Mouse (Mus musculus): ENCODE measurements around the gene Tpx2.

Gene Tpx2

DNA sequence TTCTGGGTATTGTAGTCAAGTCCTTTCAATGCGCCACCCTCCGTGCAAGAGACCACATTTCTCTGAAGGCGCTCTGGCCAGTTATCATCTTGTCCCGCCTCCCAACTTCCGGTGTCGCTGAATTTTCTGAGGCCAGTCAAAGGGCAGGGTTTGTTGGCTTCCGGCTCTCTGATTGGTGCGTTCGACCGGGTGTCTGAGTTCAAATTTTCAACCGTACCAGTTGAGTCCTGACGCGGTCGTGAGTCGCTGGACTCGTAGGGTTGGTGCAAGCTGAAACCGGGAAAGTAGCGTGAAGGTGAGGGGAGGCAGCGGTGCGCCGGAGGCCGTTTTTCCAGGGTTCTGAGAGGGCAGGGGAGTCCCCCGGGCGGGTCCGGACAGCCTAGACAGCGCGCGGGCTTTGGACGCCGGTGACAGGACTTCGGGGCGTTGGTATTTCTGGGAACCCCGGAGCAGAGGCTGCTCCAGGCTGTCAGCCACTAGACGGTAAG lies at the start of gene Tpx2:
TSS of gene Tpx2 (plus strand) at position 150 of the 488 bp plus-strand sequence.
- in situ Hi-C loops (cut with MboI; ENCODE audit: low sequenced_read_pairs): no loop called here

DNA sequence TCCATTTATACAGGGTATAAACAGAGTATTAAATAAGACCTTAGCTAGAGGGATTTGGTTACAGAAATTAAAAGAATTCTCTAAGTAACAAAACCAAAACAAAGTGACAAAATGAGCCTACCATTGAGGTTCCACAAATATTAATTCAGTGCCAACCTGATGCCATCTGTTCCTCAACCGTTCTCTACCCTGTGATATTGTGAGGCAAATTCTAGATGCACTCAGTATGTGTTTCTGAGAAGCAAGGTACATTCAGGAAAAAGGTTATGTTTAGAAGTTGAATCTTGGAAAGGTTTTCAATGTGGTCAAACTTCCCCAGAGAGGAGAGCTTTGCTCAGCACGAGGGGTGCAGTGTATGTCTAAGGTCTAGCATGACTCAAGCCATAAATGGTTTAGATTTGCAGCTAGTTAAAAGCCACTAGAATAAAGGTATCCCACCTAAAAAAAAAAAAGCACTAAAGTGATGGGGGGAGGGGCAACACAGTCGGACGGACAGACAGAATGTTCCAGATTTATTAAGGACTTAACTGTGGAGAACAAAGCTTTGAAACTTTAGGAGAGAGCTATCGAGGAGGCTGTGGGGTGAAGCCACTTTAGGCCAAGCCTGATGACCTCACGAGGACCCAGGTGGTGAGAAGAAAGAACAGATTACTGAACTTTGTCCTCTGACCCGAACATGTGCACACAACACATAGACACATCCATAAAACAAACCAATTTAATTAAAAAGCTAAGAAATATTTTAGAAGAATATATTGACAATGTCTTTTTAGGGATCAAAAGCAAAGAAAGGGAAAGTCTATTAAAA lies 47.6 kb upstream of the Tpx2 start:
- in situ Hi-C loops (cut with MboI; ENCODE audit: low sequenced_read_pairs): no loop called here

DNA sequence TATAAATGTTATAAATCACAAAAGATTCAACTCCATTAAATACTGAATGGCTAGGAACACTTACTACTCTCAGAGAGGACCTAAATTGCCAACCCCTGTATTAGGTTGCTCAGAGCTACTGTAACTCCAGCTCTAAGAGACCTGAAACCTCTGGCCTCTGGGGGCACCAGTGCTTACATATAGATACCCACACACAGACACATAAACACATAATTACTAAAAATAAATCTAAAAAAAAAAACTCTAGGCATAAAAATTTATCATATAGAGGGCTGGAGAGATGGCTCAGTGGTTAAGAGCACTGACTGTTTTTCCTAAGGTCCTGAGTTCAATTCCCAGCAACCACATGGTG lies 47.0 kb upstream of the Tpx2 start:
- in situ Hi-C loops (cut with MboI; ENCODE audit: low sequenced_read_pairs): no loop called here

DNA sequence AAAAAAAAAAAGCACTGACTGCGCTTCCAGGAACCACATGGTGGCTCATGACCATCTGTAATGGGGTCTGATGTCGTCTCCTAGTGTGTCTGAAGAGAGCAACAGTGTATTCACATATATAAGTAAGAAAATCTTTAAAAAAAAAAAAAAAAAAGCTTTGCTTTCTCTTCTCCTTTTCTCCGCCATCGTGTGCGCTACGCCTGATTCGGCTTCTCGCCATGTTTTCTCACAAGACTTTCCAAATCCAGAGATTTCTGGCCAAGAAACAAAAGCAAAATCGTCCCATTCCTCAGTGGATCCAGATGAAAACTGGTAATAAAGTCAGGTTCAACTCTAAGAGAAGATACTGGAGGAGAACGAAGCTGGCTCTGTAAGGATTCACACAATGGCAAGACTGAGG lies 45.5 kb upstream of the Tpx2 start:
- in situ Hi-C loops (cut with MboI; ENCODE audit: low sequenced_read_pairs): no loop called here

DNA sequence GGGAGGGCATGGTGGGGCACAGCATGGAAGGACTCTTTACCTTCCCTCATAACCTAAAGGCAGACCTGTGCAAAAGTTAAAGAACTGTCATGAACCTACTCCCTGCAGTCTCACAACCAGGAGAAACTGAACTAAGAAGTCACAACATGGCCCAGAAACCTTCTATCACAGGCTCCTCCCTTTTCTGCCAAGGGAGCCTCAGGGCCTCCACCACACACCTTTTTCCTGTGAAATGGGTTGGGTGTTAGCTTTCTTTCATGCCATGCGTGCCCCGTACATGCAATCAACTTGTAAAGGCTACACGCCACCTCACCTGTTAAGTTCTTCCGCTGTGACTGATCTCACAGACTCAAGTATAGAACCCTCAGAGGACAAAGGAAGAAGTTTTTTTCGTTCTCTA lies 44.7 kb upstream of the Tpx2 start:
- in situ Hi-C loops (cut with MboI; ENCODE audit: low sequenced_read_pairs): no loop called here

DNA sequence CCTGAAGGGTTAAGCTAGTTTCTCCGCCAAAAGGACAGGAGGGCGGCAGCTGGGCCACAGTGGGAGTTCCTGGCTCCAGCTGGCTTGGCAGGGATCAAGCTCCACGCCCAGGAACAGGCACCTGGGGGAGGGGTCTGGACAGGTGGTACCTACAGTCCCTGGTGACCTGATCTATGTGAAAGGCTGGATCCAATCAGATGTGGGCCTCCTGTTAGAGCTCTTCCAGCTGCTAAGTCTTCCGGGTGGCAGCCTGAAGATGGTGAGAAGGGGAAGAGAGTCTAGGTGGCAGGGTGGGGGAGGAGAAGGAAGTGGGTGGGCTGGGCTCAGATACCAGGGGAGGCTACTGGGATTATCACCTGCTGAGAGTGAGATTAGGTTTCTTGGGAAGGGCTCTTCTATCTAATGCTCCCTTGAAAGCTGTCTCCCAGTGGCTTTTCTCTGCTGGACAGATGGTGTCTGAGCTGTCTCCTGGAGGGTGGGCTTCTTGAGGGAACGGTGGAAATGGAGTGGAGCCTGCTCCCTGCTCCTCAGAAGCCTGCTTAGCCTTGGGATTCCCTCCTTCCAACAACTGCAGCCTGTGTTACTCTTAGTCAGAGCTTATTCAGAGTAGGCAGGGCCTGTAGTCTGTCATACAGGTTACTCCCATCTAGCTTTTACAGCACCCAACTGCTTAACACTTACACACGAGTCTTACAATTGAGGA lies 43.2 kb upstream of the Tpx2 start:
- in situ Hi-C loops (cut with MboI; ENCODE audit: low sequenced_read_pairs): no loop called here

DNA sequence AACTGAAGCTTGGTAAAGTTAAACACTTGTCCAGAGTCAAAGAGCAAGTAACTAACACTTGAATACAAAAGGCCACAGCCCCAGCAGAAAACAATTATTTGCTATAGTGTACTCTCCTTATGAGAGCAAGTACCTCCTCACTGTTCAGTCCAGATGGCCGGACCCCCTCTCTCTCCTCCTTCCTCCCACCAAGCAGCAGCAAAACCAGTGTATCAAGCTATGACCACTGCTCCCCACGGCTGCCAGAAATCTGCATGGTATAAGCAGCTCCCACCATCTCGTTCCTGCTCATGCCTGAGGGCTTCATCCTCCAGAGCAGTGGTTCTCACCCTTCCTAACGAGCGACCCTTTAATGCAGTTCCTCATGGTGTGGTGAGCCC lies 42.7 kb upstream of the Tpx2 start:
- in situ Hi-C loops (cut with MboI; ENCODE audit: low sequenced_read_pairs): no loop called here

DNA sequence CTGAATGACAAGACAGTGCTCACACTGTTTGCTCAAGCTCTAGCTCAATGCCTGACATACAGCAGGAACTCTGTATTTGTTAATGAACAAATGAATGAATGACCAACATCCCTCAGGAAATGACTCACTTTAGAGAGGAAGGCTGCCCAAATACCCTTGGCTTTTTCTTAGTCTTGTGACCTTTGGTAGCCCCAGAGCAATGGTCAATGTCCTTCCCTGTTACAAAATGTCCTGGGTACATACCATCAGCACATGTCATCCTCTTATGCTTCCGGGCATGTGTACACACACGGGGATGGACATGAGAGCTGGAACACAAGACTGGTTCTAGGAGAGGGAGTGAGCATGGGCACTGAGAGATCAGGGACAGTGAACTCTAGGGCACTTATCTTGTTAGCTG lies 41.7 kb upstream of the Tpx2 start:
- in situ Hi-C loops (cut with MboI; ENCODE audit: low sequenced_read_pairs): no loop called here

DNA sequence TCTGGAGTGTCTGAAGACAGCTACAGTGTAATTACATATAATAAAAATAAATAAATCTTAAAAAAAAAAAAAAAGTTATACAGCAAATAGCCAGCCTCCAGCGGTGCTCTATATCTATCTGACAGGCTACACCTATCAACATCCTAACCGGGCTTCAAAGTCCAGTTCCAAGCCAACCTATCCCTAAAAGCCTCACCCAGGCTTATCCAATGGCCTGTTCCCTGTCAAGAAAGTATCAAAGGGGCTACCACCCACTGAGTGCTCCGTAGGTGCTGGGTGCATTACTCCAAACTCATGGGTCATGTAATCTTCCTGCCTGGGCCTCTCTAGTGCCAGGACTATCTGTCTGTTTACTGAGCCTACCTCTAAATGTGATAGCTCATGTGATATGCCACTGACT lies 39.6 kb upstream of the Tpx2 start:
- in situ Hi-C loops (cut with MboI; ENCODE audit: low sequenced_read_pairs): no loop called here

DNA sequence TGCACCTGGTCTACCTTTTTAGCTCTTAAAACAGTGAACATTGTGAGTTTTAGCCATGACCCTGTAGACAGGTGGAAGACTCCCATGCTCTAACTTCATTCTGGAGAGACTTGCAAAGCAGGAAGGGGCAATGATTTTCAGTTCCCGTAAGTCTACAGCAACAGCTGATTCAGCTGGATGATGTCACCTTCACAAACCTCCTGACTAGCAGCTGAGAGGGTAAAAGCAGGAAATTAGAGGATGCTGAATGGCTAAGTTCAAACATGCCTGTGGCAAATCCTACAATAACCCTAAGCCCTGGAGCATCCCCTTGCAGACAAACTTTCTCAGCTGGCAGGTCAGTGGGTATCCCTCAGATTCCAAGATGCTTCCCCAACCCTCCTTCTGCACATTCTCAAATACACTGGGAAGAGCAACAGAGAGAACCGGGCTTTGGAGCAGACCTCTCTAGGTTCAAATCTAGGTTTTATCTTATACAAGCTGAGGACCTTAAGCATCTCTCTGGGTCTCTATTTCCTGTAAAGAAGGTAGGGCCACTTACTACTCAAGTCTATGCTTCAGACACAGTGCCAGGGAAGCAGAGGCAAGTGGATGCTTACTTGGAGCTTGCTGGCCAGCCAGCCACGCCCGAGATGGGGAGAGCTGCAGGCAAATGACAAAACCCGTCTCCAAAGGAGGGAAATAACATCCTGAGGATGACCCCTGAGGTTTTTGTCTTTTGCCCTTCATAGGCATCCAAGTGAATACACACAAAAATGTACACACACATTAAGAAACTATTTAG lies 37.4 kb upstream of the Tpx2 start:
- in situ Hi-C loops (cut with MboI; ENCODE audit: low sequenced_read_pairs): no loop called here

DNA sequence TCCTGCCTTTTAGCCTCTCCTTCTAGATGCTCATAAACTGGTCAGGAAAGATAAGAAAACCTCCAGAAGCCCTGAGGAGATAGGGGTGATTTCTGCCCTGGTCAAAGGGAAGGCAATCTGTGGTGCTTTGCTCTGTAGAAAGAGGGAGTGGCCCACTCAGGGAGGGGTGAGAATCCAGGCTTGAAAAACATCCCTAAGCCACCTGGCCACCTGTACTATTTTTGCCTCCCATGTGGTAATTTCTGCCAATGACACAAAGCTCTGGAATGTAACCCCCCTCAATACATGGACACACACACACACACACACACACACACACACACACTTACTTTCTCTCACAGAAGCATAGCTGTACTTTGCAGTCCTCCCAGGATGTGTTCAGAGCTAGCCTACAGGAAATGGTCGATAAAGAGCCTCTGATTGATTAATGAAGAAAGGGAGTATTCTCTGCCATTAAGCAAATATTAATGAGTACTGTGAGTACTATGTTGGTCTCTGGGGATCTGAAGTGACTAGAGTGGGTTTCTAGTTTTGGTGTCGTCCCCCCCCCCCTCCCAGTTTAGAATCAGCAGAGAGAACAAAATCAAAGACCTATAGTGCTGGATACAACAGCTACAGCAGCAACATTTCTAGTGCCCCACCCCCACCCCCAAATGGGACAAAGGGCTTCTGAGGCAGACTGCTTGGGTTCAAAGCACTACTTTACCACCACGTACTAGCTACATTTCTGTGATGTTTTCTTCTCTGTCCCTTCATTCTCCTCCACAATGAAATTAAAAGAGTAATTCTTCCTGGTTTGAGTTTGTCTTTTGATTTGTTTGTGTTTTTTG lies 36.2 kb upstream of the Tpx2 start:
- in situ Hi-C loops (cut with MboI; ENCODE audit: low sequenced_read_pairs): no loop called here

DNA sequence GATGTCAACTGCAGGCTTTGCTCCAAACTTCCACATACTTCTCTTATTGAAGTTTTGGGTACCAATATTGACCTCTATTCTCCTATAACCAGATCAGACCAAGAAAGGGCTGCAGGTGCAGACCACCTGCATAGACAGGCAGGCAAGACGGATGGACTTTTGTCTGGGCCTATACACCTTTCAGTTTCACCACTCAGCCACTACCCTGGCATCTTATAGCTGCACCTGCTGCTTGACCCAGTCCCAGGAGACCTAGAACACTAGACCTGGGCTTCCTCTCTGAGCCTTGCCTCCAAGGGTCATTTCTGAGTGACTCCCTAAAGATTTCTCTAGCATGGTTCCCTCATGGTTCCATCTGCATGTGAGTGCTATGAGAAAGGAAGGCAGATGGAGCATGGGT lies 34.5 kb upstream of the Tpx2 start:
- in situ Hi-C loops (cut with MboI; ENCODE audit: low sequenced_read_pairs): no loop called here

DNA sequence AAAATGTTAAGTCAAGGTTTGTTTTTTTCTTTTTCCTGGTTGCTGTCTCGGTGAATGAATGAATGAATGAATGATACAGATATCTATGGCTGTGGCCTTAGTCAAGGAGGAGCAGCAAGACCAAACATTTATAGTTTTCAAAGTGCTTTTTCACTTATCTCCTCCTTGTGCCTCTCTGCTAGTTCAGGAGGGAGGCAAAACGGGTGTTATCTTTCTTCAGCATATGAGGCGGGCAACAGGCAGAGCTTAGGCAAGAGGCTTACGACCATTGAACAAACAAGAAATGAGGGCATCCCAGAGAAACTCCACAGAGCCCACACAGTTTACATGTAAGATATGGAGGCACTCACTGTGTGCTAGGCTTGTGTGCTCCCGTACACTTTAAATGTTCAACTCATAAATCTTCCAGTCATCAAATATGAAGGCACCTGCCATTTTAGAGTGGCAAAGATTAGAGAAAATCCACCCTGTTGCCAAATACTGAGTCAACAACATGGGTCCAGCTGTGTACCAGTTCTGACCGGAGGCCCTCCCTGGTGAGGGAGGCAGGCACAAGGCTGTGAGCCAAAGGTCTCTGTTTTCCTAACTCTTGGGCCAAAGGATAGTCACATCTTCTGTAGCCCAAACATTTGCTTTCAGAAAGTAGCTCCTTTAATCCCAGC lies 33.4 kb upstream of the Tpx2 start:
- in situ Hi-C loops (cut with MboI; ENCODE audit: low sequenced_read_pairs): no loop called here

DNA sequence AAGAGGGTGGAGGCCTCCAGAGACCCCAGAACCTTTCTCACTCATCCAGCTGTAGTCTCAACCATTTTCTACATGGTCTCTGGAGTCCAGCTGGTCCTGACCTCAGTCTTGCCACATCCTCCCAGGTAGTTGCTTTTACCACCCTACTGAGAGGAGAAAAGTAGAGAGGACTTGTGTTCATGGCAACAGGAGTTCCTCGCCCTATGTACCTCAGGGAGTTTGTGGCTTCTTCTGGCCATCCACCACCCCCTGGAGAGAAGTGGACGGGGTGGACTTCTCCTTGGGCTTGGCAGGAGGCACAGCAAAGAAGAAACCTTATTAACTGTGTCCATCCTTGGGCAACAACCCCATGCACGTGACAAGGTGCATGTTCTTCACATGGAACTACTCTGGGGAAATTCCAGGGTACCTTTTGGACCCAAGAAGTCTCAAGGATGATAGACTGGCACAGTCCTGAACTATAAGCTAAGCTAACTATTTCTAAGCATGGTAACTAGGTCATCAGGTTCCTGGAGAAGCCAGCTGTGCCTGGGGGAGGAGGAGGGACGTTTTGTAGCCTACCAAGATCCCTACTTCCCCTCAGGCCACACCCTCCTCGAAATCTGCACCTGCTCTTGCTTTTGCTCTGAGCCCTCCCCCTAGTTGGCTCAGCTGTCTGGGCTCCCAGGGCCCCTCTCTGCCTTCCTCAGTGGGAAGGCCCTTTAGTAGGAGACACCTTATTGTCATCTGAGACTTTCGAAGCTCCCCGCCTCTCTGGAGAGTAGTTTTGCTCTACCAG lies 31.7 kb upstream of the Tpx2 start:
- in situ Hi-C loops (cut with MboI; ENCODE audit: low sequenced_read_pairs): no loop called here

DNA sequence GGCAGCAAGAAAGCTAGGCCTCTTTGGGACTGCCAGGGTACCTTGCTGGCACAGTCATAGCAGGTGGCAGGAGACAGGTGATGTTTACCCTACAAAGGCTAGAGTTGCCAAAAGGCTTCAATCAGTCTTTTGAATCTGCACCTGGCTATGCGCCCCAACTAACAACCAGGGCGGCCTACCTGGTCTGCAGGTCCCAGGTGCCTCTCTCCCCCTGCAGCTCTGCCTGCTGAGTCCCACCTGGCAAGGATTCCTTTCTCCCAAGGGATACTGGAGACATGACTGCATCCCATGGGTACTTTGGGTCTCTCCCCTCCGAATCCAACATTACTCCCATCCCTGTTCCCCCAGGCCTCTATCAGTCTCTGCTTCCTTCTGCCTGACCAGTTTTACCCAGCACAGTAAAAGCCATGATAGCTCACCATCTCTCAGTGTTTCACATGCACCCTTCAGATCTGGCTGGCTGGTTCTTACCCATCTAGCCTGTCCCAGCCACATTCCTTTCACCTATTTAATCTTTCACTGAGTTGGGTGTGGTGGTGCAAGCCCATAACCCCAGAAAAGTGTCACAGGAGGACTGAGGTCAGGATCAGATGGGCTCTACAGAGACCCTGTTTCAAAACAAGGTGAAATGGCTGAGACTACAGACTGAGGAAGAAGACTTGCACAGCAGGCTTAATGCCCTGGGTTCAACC lies 31.0 kb upstream of the Tpx2 start:
- in situ Hi-C loops (cut with MboI; ENCODE audit: low sequenced_read_pairs): no loop called here

DNA sequence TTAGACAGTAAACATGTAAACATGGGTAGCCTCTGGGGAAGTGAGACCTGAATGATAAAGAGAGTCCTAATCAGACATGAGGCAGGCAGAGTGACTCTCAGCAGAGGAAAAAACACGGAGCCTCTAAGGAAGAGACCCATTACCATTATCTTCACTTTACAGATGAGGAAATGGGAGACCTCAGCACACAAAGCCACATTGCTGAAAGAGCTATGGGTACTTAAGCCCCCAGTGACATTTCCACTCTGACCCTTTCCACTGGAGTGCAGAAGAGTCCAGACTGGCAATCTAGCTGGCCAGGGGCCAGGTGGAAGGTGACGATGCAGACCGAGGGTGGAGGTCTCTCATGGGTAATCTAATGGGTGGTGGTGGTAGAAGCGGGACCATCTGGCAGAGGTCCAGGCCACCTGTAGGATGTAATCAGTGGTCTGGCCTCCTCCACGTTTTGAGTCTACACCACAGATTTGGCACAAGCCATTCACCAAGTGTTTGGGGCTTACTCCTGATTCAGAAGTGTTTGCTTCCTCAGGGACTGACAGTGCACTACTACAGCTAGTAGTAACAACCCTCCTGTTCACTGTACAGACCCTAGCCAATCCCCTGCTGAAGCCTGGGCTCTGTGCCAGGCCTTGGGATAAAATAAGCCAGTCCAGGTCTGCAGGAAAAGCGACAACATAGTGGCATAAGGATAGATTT lies 30.0 kb upstream of the Tpx2 start:
- in situ Hi-C loops (cut with MboI; ENCODE audit: low sequenced_read_pairs): no loop called here

DNA sequence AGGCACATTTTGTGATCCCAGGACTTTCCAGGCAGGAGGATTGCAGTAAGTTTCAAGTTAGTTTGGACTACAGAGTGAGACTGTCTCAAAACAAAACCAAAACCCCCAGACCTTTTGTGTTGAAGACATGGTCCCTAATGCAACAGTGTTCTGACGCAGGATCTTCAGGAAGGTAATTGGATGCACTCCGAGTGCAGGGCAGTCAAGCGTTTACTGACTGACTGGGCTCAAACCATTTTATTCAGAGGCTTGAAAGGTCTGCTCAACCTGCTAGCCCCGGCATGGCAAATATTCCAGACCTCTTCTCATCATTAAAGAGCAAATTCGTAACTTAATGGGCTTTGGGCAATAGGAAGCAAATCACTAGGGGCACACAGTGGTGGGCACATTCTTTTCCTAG lies 29.1 kb upstream of the Tpx2 start:
- in situ Hi-C loops (cut with MboI; ENCODE audit: low sequenced_read_pairs): no loop called here

DNA sequence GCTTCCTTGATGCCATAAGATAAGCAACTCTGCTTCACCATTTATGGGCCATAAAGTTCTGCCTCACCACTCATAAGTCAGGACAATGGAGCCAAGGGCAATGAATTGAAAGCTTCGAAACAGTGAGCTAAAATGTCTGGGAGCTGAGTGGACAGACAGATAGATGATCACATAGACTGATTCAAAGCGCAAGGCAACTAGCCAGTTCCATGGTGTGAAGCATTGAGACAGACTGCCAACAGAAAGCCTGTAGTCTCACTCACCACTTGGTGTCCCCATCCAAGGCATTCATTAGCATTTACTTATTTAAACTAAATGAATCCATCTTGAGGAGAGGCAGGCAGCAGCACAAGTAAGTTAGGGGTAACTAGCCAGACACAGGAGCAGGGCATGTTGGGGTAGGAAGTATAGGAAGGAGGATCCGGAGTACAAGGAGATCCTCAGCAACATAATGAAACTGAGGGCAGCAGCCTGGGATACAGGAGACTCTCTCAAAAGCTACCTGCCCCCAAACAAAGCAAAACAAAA lies 28.6 kb upstream of the Tpx2 start:
- in situ Hi-C loops (cut with MboI; ENCODE audit: low sequenced_read_pairs): no loop called here
